Mouse (Mus musculus) spleen, adult 18-20 months (tissue): ENCODE results near the gene Adcy7.

Source experiments
- DNase-seq, 2 experiments: peaks; one replicate each; pipeline ENCODE4 v3.0.0; 2022; ENCODE audit warnings: mixed read lengths in 2 of 2

Gene Adcy7

GRCm38 (mm10) chr8:88272231-88273050 is at the start of gene Adcy7:
TSS of gene Adcy7 (plus strand) at chr8:88272403.
- DNase-seq: peak; percentile 46 to 79

DNA sequence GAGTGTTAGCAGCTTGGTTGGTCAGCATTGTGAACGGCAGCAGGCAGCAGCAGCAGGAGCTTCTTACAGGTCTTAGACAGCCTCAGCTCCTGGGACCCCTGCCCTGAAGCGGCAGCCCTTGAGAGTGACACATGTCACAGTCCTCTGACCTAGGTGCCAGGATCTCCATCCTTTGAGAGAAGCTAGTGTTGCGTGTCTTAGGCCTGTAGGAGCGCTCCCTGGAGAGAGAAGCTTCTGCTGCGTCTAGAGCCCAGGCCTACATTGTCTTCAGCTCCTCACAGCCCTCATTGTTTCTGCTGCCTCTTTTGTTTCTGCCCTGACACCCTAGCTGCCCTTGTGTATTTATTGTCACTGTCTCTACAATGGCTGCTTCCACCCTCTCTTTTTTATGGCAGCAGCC is 46.8 kb upstream of the Adcy7 start:
- no peak for DNase-seq

- DNase-seq: no peak
These were observed 44.4 kb upstream of the Adcy7 start for GRCm38 (mm10) chr8:88227851-88228250.

DNA sequence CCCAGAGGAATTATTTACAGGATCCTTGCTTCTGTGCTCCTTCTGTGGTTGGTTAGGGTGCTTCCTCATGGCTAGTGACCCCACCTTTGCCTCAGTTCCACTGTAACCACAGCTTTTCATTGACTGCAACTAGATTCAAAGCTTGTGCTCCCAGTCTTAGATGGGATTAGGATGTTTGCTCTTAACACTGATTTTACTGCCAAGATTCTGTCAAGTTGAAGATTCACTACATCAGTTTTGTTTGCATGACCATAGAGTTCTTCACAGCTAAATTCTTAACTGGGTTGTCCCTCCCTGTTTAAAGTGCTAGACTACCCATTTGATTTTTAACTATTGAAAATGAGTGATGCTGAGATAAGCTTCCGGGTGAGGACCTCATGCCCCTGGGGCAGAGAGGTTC is 43.9 kb upstream of the Adcy7 start:
- no peak for DNase-seq

DNA sequence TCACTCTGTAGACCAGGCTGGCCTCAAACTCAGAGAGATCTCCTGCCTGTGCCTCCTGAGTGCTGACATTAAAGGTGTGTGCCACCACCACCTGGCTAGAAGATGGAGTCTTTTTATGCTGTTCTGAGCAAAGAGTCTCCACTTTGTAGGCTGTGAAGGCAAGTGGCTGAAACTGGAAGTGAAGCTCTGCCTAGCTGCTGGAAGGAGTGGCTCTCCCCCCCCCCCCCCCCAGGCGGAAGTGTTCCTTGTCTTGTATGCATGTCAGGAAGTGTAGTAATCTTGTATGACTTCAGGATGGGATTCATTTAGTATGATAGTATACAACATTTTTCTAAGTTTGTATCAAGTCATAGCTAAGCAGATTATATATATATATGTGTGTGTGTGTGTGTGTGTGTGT is 43.4 kb upstream of the Adcy7 start:
- no peak for DNase-seq

GRCm38 (mm10) chr8:88236666-88237065 is 35.5 kb upstream of the Adcy7 start:
- no peak for DNase-seq

- DNase-seq: no peak
These were observed 34.6 kb upstream of the Adcy7 start for GRCm38 (mm10) chr8:88237606-88238005.

- no peak for DNase-seq
These were observed 32.9 kb upstream of the Adcy7 start for GRCm38 (mm10) chr8:88239277-88239676.

- no peak for DNase-seq
These were observed 30.3 kb upstream of the Adcy7 start for GRCm38 (mm10) chr8:88241871-88242270.

DNA sequence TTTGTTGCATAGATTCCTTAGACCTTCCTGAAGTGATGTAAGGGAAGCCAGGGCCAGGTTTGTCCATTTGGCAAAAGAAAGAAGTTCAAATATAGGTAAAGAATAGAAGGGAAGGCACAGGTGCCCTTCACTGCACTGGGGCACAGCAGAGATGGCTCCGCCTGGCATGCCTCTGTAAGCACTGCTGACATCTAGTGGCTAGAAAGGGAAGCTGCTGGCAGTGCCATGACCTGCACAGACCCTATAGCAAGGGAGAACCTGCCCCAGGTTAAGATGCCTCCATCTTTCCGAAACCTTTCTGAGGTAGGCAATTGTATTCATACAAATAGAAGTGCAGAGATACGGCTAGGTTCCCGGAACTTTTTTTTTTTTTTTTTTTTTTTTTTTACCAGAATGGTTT is 27.9 kb upstream of the Adcy7 start:
- peak; percentile 38 to 59 for DNase-seq

GRCm38 (mm10) chr8:88252791-88253190 is 19.4 kb upstream of the Adcy7 start:
- DNase-seq: peak in 1 of 2 experiments; percentile 34

DNA sequence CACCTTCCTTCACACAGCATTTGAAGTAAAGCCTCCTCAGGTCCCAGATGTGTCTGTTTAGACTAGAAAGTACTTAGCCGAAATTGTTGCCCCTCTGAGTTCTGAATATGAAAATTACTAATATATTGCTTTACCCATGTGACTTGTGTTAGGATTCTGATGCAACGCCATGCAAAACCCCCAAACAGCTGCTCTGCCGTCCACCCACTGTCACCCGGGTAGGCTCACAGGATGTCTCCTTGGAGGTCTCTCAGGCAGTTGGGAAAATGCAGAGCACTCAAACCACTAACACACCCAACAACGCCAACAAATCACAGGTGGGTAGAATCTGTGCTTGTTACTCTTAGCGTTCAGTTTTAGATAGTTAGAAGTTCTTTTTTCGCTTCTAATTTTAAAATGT is 17.2 kb upstream of the Adcy7 start:
- no peak for DNase-seq

DNA sequence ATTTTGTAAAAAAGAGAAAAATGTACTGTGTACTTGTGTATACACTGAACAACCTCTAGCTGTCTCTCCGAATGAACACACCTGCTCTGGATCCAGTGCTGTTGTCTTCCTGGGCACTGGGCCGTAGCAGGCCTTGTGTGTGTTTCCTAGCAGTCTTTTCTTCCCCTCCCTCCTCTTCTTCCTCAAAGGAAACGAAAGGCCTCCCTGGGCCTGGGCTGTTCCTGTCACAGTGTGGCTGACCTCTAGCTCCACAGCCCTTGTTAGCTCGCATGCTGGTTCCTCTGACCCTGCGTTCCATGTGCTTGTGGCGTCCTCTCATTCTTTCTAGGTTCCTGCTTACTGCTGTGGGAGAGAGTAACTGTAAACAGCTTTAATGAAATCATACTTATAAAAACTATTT is 14.2 kb upstream of the Adcy7 start:
- DNase-seq: no peak

DNA sequence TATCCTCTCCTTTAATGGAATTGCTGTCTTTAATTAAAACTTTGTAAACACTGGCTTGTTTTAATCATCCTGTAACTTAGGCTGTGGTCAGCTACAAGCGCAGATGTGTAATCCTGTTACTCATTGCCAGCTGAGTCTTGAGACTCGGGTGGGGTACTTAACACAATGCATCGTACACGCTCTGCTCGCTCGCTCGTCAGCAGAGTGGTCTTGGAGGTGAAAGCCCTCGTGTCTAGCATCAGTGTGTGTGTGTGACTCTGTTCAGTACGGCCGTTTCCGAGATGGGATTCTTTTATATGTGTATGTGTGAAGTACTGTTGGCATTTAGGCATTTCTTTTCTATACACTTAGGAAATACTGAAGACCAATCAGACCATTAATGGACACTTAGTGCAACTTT is 13.7 kb upstream of the Adcy7 start:
- no peak for DNase-seq

DNA sequence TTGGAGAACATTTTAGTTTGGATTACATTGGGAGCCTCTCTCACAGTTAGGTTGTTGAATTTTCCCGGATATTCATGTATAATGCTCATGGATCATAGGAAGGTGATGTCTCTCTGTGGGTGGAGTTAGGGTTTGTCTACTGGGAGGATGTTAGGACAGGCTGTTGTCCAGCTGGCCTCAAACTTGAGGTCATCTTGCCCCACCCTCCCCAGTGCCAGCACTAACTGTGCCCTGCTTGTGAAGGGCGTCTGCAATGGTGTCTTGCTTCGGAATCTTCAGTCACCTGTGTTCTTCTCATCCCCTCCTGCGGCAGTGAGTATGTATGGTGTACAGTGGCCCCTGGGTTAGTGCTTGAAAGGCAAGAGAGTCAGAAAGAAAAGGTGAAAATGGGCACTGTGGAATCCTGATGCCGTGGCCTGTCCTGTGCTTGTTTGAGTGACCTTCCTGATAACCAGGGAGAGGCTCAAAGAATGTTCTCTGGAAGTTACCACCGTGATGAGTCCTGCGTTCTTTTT is 11.7 kb upstream of the Adcy7 start:
- DNase-seq: no peak

DNA sequence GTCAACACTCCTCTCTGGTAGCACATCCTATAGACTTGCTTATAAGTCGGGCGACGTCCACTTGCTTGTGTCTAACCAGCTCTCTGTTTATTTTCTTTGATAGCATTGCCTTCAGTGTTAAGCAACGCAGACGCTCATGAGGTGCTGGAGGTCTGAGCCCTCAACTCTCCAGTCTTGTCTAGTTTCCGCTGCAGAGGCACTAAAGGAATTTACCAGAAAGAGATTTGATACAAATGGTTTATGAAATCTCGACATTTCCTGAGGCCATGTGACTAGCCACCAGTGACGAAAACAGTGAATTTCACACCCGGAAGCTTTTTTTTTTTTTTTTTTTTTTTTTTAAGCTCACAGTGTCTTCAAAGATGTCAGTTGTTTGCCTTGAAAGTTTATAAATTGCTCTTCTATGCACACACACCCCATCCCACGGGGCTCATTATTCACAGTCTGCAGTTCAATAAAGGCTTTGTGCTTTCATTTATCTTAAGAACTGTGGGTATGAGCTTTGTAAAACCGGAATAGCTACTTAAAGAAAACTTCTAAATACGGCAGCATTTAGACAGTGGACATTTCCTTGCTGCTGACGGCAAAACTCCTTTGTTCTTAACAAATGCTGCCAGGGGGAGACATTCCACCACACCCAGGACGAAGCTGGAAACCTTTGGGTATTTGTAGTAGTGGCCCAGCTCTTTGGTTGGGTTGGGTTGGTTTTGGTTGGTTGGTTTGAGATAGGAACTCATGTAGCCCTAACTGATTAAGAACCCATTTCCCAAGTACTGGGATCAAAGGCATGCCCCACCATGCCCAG is 9.2 kb upstream of the Adcy7 start:
- no peak for DNase-seq

- DNase-seq: no peak
These were observed 6.7 kb upstream of the Adcy7 start for GRCm38 (mm10) chr8:88265511-88265910.

DNA sequence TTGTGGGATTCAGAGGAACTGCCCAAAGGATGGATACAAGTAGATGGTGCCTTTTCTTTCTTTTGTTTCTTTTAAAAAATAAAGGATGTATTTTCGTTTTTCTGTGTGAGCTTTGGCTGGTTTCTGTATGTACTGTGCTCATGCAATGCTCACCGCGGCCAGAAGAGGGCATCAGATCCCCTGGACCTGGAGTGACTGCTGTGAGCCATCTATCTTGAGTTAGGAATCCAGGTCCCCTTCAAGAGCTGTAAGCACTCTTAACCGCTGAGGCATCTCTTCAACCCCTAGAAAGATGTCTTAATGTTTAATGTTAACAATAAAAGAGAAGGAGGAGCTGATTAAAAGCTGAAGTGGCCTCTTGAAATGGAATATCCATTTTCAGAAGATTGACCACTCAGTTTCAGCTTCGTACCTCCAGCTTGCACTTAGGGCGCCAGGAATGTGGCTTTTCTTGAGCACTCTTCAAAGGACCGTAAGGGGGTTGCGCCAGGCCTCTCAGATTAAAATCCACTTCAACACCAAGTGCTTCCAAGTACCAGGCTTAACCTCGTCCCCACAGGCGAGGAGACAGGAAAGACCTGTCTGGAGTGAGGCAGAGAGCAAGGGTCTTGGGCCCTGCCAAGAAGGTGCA is 5.9 kb upstream of the Adcy7 start:
- DNase-seq: peak; percentile 66 to 83

- no peak for DNase-seq
These were observed 5.3 kb upstream of the Adcy7 start for GRCm38 (mm10) chr8:88266801-88267403.

DNA sequence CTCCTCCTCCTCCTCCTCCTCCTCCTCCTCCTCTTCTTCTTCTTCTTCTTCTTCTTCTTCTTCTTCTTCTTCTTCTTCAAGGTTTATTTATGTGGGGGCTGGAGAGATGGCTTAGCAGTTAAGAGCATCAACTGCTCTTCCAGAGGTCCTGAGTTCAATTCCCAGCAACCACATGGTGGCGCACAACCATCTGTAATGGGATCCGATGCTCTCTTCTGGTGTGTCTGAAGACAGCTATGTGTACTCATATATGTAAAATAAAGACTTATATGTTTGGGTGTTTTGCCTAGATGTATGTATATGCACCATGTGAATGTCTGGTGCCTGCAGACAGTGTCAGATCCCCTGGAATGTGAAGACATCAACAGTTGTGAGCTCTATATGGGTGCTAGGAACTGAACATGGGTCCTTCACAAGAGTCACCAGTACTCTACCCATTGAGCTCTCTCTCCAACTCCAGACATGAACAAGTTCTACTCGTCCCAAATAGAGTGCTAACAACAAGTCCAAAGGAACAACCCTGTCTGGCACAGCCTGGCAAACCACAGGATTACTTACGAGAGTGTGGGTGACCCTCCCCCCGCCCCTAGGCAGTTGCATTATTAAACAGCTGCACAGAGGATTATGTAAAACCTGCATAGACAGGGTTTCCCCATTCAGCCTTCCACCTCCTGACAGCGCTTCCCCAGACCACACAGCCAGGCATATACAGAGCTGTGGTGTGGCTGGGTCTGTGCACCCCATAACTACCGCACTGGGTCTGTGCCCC is 2.9 kb upstream of the Adcy7 start:
- no peak for DNase-seq

- no peak for DNase-seq
These were observed 2.1 kb upstream of the Adcy7 start for GRCm38 (mm10) chr8:88270086-88270485.

GRCm38 (mm10) chr8:88273051-88273430 is 838 bp downstream of the Adcy7 start:
- DNase-seq: no peak
